Mouse (Mus musculus) ovary, adult 18-20 months (tissue): Measurements from ENCODE around the gene Trip4.
A peak's percentile ranks its signal among the peaks of the same experiment; 100 is the strongest.
"Not testable (repeated sequence)": the region's sequence is repeated elsewhere in the genome, so short reads cannot be mapped to it uniquely, and the experiment has no call there.

ENCODE experiments used
- DNase-seq: peaks from one replicate; pipeline ENCODE4 v3.0.0; 2022; ENCODE audit warnings: low spot score, mixed read lengths

The Trip4 gene

GRCm38 (mm10) chr9:65793506-65793905 is 115.1 kb downstream of the Trip4 start:
- no peak for DNase-seq

- DNase-seq, result no peak
These were observed 115.5 kb downstream of the Trip4 start for GRCm38 (mm10) chr9:65793086-65793485.

- DNase-seq, result no peak
These were observed 116.7 kb downstream of the Trip4 start for GRCm38 (mm10) chr9:65791846-65792245.

GRCm38 (mm10) chr9:65791106-65791505 is 117.5 kb downstream of the Trip4 start:
- no peak for DNase-seq

GRCm38 (mm10) chr9:65789788-65790187 is 118.8 kb downstream of the Trip4 start:
- DNase-seq, result no peak

- no peak for DNase-seq
These were observed 120.0 kb downstream of the Trip4 start for GRCm38 (mm10) chr9:65788556-65788955.

GRCm38 (mm10) chr9:65787829-65788344 is 120.7 kb downstream of the Trip4 start:
- DNase-seq, result no peak

- peak; percentile 50 for DNase-seq
These were observed 121.5 kb downstream of the Trip4 start for GRCm38 (mm10) chr9:65786885-65787787.

GRCm38 (mm10) chr9:65785772-65786368 is 122.7 kb downstream of the Trip4 start:
- no peak for DNase-seq

GRCm38 (mm10) chr9:65779619-65780018 is 129.0 kb downstream of the Trip4 start:
- DNase-seq, result not testable (repeated sequence)
